Mouse (Mus musculus): Measurements from ENCODE around the gene Il21r. TPM values are rescaled to one million over a fixed set of nuclear protein-coding genes. Genes with fewer than 3 reads are reported as not detected.

Gene Il21r
- total and polyA plus RNA-seq, 3 experiments: 103 to 252 (median 142) TPM

GRCm38 (mm10) chr7:125563093-125563492 is 40.1 kb upstream of the Il21r start:
- in situ Hi-C loops (cut with MboI; ENCODE audit: low pct_ligation_motif_present, low pct_unique_long_range_greater_than_20kb, low sequenced_read_pairs): no loop called here
- no peaks in the 10 kb centered on the region for H3K79me2 ChIP-seq (replicated peaks; ENCODE audit: control insufficient read depth, extremely low read depth, insufficient read depth, poor library complexity, severe bottlenecking)
- TF ChIP-seq POLR2A (IDR thresholded peaks at IDR 0.05; ENCODE audit: low read depth, low read length) (no peak), UBTF (IDR thresholded peaks at IDR 0.05; ENCODE audit: low read depth, low read length) (no peak), IRF4 (IDR thresholded peaks at IDR 0.05; ENCODE audit: low read depth, low read length) (no peak), USF2 (conservative IDR thresholded peaks at IDR 0.05; ENCODE audit: low read depth, low read length) (no peak), POLR2AphosphoS2 (IDR thresholded peaks at IDR 0.05; ENCODE audit: low read depth, low read length) (no peak), USF1 (IDR thresholded peaks at IDR 0.05; ENCODE audit: low read depth, low read length) (no peak)
- H3K36me3 ChIP-seq (replicated peaks in 1 of 2; ENCODE audit: control insufficient read depth in 1 of 2, insufficient read depth in 1 of 2, low read length in 1 of 2): peaks cover 42 to 97% of the 10 kb centered on the region in 2 experiments
- H3K27ac ChIP-seq (ENCODE audit: insufficient read depth, low read depth): no peak overlapping the region
- no peaks in the 10 kb centered on the region for H3K27me3 ChIP-seq (replicated peaks)
- no peak overlapping the region for H3K4me2 ChIP-seq (ENCODE audit: insufficient read depth, low read depth, poor library complexity, severe bottlenecking)
- no peak overlapping the region for H3K9ac ChIP-seq (ENCODE audit: insufficient read depth, low read depth)
- dilution Hi-C loops (cut with MboI; ENCODE audit: extremely low pct_ligation_motif_present, extremely low pct_unique_long_range_greater_than_20kb, low sequenced_read_pairs): no loop called here
- H3K4me1 ChIP-seq (ENCODE audit: control insufficient read depth in 1 of 2, insufficient read depth in 2 of 2): peaks cover 0 to 27% of the 10 kb centered on the region in 2 experiments; a peak in 2 of 4 replicates
- DNase-seq (ENCODE audit: extremely low read depth): no peak
- H3K9me3 ChIP-seq (replicated peaks; ENCODE audit: low read length): no peaks in the 10 kb centered on the region
- no peak overlapping the region for H3K4me3 ChIP-seq (replicated peaks in 1 of 3; ENCODE audit: low read depth in 2 of 3, low read length in 2 of 3, poor library complexity in 1 of 3)

- no peak for TF ChIP-seq MAFK (IDR thresholded peaks at IDR 0.05; ENCODE audit: insufficient replicate concordance, low read length)
- TF ChIP-seq TBP (conservative IDR thresholded peaks at IDR 0.05; ENCODE audit: low read depth, low read length): no peak
- no peak for TF ChIP-seq NELFE (IDR thresholded peaks at IDR 0.05; ENCODE audit: low read depth, low read length)
- TF ChIP-seq JUND (conservative IDR thresholded peaks at IDR 0.05; ENCODE audit: low read depth, low read length): no peak
- TF ChIP-seq SMC3 (IDR thresholded peaks at IDR 0.05; ENCODE audit: low read depth, low read length): no peak
- no peak for TF ChIP-seq UBTF (IDR thresholded peaks at IDR 0.05; ENCODE audit: low read depth, low read length)
- no peak for TF ChIP-seq MAX (IDR thresholded peaks at IDR 0.05; ENCODE audit: low read length)
- no peak for TF ChIP-seq PAX5 (IDR thresholded peaks at IDR 0.05; ENCODE audit: low read length)
- no peak for TF ChIP-seq IRF4 (IDR thresholded peaks at IDR 0.05; ENCODE audit: low read depth, low read length)
- TF ChIP-seq MEF2A (IDR thresholded peaks at IDR 0.05; ENCODE audit: borderline replicate concordance, low read depth, low read length): no peak
- no peak for TF ChIP-seq ELF1 (IDR thresholded peaks at IDR 0.05; ENCODE audit: low read depth, low read length)
- TF ChIP-seq NRF1 (IDR thresholded peaks at IDR 0.05; ENCODE audit: low read depth, low read length): no peak
- TF ChIP-seq ZKSCAN1 (IDR thresholded peaks at IDR 0.05; ENCODE audit: borderline replicate concordance, low read depth, low read length): no peak
- no peak for TF ChIP-seq MAZ (IDR thresholded peaks at IDR 0.05; ENCODE audit: low read depth, low read length)
- TF ChIP-seq CTCF (conservative IDR thresholded peaks at IDR 0.05 in 1 of 2, IDR thresholded peaks at IDR 0.05 in 1 of 2; ENCODE audit: low read depth in 2 of 2, low read length in 2 of 2): no peak
- H3K36me3 ChIP-seq (replicated peaks in 1 of 2; ENCODE audit: control insufficient read depth in 1 of 2, insufficient read depth in 1 of 2, low read length in 1 of 2): peaks cover 52 to 98% of the 10 kb centered on the region in 2 experiments
Measured at GRCm38 (mm10) chr7:125564316-125565024, 38.8 kb upstream of the Il21r start.

More at GRCm38 (mm10) chr7:125564316-125565024, 38.8 kb upstream of the Il21r start:
- no peaks in the 10 kb centered on the region for H3K79me2 ChIP-seq (replicated peaks; ENCODE audit: control insufficient read depth, extremely low read depth, insufficient read depth, poor library complexity, severe bottlenecking)
- H3K4me3 ChIP-seq (replicated peaks in 1 of 3; ENCODE audit: low read depth in 2 of 3, low read length in 2 of 3, poor library complexity in 1 of 3): no peak overlapping the region
- H3K4me1 ChIP-seq (ENCODE audit: control insufficient read depth in 1 of 2, insufficient read depth in 2 of 2): peaks cover 0 to 19% of the 10 kb centered on the region in 2 experiments; a peak in 2 of 4 replicates
- dilution Hi-C loops (cut with MboI; ENCODE audit: extremely low pct_ligation_motif_present, extremely low pct_unique_long_range_greater_than_20kb, low sequenced_read_pairs) (no loop called here), in situ Hi-C loops (cut with MboI; ENCODE audit: low pct_ligation_motif_present, low pct_unique_long_range_greater_than_20kb, low sequenced_read_pairs) (no loop called here)
- no peak overlapping the region for H3K27ac ChIP-seq (ENCODE audit: insufficient read depth, low read depth)
- H3K27me3 ChIP-seq (replicated peaks): no peaks in the 10 kb centered on the region
- no peak overlapping the region for H3K9ac ChIP-seq (ENCODE audit: insufficient read depth, low read depth)
- H3K4me2 ChIP-seq (ENCODE audit: insufficient read depth, low read depth, poor library complexity, severe bottlenecking): no peak overlapping the region
- no peak for DNase-seq (ENCODE audit: extremely low read depth)
- H3K9me3 ChIP-seq (replicated peaks; ENCODE audit: low read length): no peaks in the 10 kb centered on the region
